ENCODE assay signal across 7 mouse cellular contexts in the genomic region with DNA sequence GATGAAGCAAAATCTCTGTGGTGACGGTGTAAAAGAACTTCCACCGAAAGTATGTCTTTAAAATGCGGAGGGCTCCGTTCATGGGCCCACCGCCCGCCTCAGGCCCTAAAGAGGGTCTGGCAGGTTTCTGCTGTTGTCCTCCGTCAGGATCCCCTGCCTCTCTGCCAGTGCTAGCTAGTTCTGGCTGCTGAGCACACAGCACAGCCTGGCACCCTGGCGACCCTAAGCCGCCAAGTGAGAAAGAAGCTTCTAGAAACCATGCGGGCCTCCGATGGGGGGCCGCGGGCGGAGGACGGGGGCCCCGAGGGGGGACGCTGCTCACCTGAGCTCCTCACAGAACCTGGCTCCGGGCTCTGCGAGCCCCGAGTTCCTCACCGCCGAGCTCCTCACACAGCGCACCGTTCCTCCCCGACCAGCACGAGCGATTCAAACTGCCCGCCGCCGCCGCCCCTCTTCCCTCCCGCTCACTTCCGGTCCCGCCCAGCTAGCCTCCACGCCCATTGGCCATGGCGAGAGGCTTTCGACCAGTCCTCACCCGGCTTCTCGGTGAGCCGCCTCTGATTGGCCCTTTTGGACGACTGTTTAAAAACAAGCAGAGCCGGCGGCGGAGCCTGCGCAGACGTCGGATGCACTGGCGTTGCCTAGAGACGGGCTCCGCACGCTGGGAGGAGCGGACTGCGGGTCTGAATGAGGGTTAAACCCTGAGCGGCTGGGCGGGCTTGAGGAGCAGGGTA. TPM values are rescaled to one million over a fixed set of nuclear protein-coding genes. Genes with fewer than 3 reads are reported as not detected.
DNase-seq lines count a peak whose midpoint lies in the region; ATAC-seq lines count a peak whose summit lies in the region.

A gene (minus strand): TSS at position 433 of the 734 bp plus-strand sequence.

- H3K36me3 ChIP-seq in intestine, embryonic 16.5 days (ENCODE audit: control insufficient read depth, insufficient read depth, low read length), result no peaks in the 10 kb centered on the region; the same call in 1 of the 2 replicates
- peaks cover 17% of the 10 kb centered on the region; the same call in 1 of the 2 replicates for H3K36me3 ChIP-seq in midbrain, embryonic 11.5 days (ENCODE audit: control insufficient read depth, insufficient read depth, low read length)

- ATAC-seq in intestine, embryonic 16.5 days, result peak; percentile 100
- peak; percentile 100 for ATAC-seq in midbrain, embryonic 11.5 days (ENCODE audit: low FRiP score)

- H3K27ac ChIP-seq in intestine, embryonic 16.5 days (ENCODE audit: low read length), result peak within 1 kb of the TSS; percentile 54
- peak within 1 kb of the TSS; percentile 37 for H3K27ac ChIP-seq in midbrain, embryonic 11.5 days (ENCODE audit: low read depth, low read length)

- H3K4me1 ChIP-seq in intestine, embryonic 16.5 days (ENCODE audit: control insufficient read depth, insufficient read depth, low read length), result peaks cover 12% of the 10 kb centered on the region; the same call in 1 of the 2 replicates
- H3K4me1 ChIP-seq in midbrain, embryonic 11.5 days (ENCODE audit: control insufficient read depth, insufficient read depth, low read length), result peaks cover 23% of the 10 kb centered on the region

- peak; percentile 98 for DNase-seq in adrenal gland, adult 8-10 months
- DNase-seq in embryo, embryonic 9.5 days (ENCODE audit: extremely low spot score), result peak; percentile 95
- peak; percentile 91 to 98 for DNase-seq in gastrocnemius, postnatal 4 days (ENCODE audit: low spot score in 2 of 2)
- peak; percentile 96 for DNase-seq in left cerebral cortex, postnatal 36 days (ENCODE audit: low spot score in 2 of 2)
- DNase-seq in midbrain, embryonic 11.5 days (ENCODE audit: low spot score, missing footprints), result peak; percentile 99
- peak; percentile 95 for DNase-seq in skeletal muscle tissue, adult 2 months (ENCODE audit: low read depth, low spot score)

- peak within 1 kb of the TSS; percentile 81 for H3K9ac ChIP-seq in intestine, embryonic 16.5 days (ENCODE audit: low read depth, low read length)
- peak within 1 kb of the TSS; percentile 82 for H3K9ac ChIP-seq in midbrain, embryonic 11.5 days (ENCODE audit: low read length)

- H3K27me3 ChIP-seq in intestine, embryonic 16.5 days (replicated peaks; ENCODE audit: control insufficient read depth, insufficient read depth, low read length), result no peaks in the 10 kb centered on the region
- H3K27me3 ChIP-seq in midbrain, embryonic 11.5 days (ENCODE audit: control insufficient read depth, insufficient read depth, low read length), result no peaks in the 10 kb centered on the region

- WGBS in intestine, embryonic 16.5 days, result under 1% methylated on average over 55 of the region's 55 CpGs
- WGBS in midbrain, embryonic 11.5 days, result under 1% methylated on average over 55 of the region's 55 CpGs

- peak within 1 kb of the TSS; percentile 92 for H3K4me3 ChIP-seq in intestine, embryonic 16.5 days (ENCODE audit: low read length)
- peak within 1 kb of the TSS; percentile 68 for H3K4me3 ChIP-seq in midbrain, embryonic 11.5 days (ENCODE audit: low read depth, low read length)

- peak within 1 kb of the TSS; percentile 74 for H3K4me2 ChIP-seq in intestine, embryonic 16.5 days (ENCODE audit: low read depth, low read length)
- H3K4me2 ChIP-seq in midbrain, embryonic 11.5 days, result peak within 1 kb of the TSS; percentile 79

- intact Hi-C loops in left cerebral cortex, postnatal 36 days (cut with DNase I), result no loop called here

- no peaks in the 10 kb centered on the region for H3K9me3 ChIP-seq in intestine, embryonic 16.5 days (ENCODE audit: control insufficient read depth, low read length)
- H3K9me3 ChIP-seq in midbrain, embryonic 11.5 days (ENCODE audit: control insufficient read depth, low read length), result no peaks in the 10 kb centered on the region

RNA-seq across cellular contexts. Expression of the gene that starts here (rescaled TPM):
- total RNA-seq in adrenal gland, adult 8-10 months (2022), result 1 to 10 TPM in 3 of 4 experiments, under 1 TPM in 1; 0.70 to 2.7 (median 1.3) TPM
- total RNA-seq in gastrocnemius, postnatal 4 days (2021), result 10 to 100 TPM; 15.0 to 25.3 TPM
- polyA plus RNA-seq in intestine, embryonic 16.5 days (2015; fragmentation: Nextera tagmentation; extraction: Ambion mirVana), result 45.1 and 54.7 TPM in 2 replicates
- 1 to 10 TPM in 1 of 2 experiments, under 1 TPM in 1; 0.69 to 1.5 TPM for total RNA-seq in left cerebral cortex, postnatal 36 days (2021)
- polyA plus RNA-seq in midbrain, embryonic 11.5 days (2014; fragmentation: Nextera tagmentation; extraction: Ambion mirVana), result 135 and 140 TPM in 2 replicates

Comparison
In these comparisons a context has a peak if more than half of its experiments do, and no peak if none do; other contexts are left out.
1. Peak in every context shown above with its lines: DNase-seq, ATAC-seq, H3K4me3 ChIP-seq and H3K27ac ChIP-seq.
2. RNA of the gene that starts here (total RNA-seq): 15.0 to 25.3 TPM in gastrocnemius, postnatal 4 days; 0.69 to 1.5 TPM in left cerebral cortex, postnatal 36 days and 0.70 to 2.7 TPM in adrenal gland, adult 8-10 months; every median in the first group is over 4 times any median in the second.